Mouse (Mus musculus): ENCODE data around the gene Nr1i3.

DNA sequence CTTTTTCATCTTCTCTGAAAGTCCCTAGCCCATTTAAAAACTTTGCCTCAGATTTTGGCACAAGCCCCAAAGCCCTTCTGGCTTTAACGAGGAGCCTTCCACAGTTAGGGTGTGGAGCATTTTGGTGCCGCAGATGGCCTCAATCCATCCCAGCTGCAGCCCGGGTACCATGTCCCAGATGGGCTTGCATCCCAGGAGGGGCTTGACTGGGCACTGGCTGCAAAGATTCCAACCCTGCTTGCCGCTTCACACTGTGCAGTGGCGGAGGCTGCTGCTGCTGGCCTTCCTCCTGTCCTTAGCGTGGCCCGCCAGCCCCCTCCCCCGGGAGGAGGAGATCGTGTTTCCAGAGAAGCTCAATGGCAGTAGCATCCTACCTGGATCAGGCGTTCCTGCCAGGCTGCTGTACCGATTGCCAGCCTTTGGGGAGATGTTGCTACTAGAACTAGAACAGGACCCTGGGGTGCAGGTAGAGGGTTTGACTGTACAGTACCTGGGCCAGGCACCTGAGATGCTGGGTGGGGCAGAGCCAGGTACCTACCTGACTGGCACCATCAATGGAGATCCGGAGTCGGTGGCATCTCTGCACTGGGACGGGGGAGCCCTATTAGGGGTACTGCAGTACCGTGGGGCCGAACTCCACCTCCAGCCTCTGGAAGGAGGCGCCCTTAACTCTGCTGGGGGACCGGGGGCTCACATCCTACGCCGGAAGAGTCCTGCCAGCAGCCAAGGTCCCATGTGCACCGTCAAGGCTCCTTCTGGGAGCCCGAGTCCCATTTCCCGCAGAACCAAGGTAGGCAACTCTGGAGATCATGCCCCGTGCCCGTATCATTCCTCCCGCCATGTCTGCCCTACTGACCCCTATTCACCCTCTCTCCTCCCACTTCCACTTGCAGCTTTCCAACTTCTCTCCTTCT is 37.2 kb downstream of the Nr1i3 start, which contains the start of gene Ndufs2:
- no peak for TF ChIP-seq POLR2A (IDR thresholded peaks at IDR 0.05; ENCODE audit: low read depth, low read length)
- no peak for TF ChIP-seq CTCF (IDR thresholded peaks at IDR 0.05; ENCODE audit: extremely low read depth, insufficient read length, insufficient replicate concordance, low read depth, low read length)

Measured in small intestine, adult 2 months (tissue).